Mouse (Mus musculus) large intestine, adult 2 months (tissue): ENCODE data around the gene Nmur1. TPM values are rescaled to one million over a fixed set of nuclear protein-coding genes. Genes with fewer than 3 reads are reported as not detected.
"Not testable (repeated sequence)": the region's sequence is repeated elsewhere in the genome, so short reads cannot be mapped to it uniquely, and the experiment has no call there.

ENCODE experiments used
- DNase-seq: peaks from one replicate; pipeline ENCODE4 v3.0.0-alpha.2; 2012; ENCODE audit warnings: low read depth, low spot score
- WGBS: fragments of 180-500 bp; shearing (Covaris S2); methylation state at CpG from one replicate; pipeline ENCODE4 v1.1.7; 2018; 5-methylcytosine and 5-hydroxymethylcytosine counted together
- polyA plus RNA-seq: library from polyadenylated mRNA; depleted of rRNA; stranded (reverse); fragments of >200 nt; gene quantifications from 2 replicates; pipeline ENCODE4 v1.2.3, GENCODE M21; 2012; rRNA removed

The Nmur1 gene
- 4.4 and 7.5 TPM in 2 replicates for polyA plus RNA-seq

DNA sequence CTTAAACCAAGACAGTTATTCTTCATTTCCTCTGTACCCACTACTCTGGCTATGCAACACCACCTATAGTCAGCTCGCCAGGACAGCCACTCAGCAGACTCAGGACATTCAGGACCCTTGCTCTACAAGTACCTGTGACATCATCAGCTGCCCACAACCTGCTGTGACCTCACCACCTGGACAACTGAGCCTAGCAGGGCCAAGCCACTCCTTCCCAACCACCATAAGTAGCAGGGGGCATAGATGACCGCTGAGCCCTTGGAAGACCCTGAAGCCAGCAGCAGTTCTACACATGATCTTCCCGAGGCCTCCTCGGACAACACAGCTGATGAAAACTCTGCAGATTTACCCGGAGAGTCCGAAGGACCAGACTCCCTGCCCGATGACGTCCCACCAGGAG lies at the start of gene Nmur1, which contains the start of gene Tex44:
Nmur1 (minus strand) TSS at position 101 of the 400 bp plus-strand sequence.
Tex44 (plus strand) TSS at position 202 of the 400 bp plus-strand sequence.
- no peak for DNase-seq
- WGBS = 94% methylated on average over 8 of the region's 8 CpGs

DNA sequence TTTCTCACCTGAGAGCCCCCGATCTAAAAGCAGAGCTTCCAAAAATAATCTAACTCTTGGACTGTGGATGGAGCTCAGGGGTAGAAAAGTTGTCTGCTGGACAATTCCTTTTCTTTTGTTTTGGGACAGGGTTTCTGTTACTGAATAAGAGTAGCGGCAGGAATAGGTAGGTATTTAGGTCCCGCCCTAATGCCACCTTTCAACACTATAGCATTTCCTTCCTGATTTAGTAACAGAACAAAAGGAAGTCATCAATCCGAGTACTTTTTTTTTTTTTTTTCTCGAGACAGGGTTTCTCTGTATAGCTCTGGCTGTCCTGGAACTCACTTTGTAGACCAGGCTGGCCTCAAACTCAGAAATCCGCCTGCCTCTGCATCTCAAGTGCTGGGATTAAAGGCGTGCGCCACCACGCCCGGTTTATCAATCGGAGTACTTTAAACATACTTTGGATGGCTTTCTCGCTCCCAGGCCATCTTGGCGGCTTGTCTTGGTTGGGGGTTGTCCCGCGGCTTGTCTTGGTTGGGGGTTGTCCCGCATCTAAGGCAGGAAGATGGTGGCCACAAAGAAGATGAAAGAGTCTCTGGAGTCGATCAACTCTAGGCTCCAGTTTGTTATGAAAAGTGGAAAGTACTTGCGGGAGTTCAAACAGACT lies 47.2 kb upstream of the Nmur1 start:
- 78% methylated on average over 18 of the region's 18 CpGs for WGBS
- no peak for DNase-seq

DNA sequence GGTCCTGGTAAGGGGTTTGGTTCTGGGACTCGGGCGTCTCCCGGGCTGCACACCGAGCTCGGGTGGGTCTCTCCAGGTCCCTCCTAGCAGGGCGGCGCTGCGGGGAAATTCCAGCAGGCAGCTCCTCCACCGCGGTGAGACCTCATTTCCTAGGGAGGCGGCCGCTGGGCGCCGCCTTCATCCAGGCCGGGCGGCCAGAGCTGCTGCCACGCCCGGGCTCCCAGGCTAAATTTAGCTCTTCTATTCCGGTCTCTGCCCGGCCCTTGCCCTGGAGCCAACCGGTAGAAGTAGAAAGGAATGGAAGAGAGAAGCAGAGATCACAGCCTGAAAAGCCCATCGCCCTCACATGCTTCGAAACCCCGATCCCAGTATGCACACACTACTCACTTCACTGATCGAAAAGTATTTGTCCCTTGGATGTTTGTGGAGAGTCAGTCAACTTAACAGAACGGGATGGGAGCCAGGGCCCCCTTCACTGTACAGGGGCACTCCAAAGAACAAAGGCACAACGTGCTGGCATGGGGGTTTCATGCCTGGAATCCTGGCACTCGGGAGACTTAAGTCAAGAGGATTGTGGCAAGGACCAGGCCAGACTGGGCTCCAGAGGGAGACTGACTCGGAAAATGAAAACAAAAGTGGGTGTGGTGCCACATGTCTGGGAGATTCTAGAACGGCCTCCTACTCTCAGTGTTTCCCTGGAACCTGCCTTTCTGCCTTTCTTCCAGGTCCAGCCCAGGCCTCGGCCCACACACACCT lies 46.3 kb upstream of the Nmur1 start:
- WGBS = 3% methylated on average over 31 of the region's 31 CpGs
- DNase-seq = peak; percentile 78

DNA sequence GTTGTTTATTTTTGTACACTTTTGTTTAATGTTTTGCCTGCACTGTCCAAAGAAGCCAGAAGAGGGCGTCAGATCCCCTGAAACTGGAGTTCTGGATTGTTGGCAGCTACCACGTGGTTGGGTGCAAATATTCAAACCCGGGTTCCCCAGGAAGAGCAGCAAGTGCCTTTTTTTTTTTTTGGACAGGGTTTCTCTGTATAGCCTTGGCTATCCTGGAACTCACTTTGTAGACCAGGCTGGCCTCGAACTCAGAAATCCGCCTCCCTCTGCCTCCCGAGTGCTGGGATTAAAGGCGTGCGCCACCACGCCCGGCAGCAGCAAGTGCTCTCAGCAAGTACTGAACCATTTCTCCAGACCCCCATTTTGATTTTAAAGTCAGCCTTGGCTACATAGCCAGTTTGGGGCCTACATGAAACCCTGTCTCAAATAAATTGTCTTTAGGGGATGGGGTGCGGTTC lies 45.5 kb upstream of the Nmur1 start:
- DNase-seq = not testable (repeated sequence)
- 52% methylated on average over 11 of the region's 11 CpGs for WGBS

DNA sequence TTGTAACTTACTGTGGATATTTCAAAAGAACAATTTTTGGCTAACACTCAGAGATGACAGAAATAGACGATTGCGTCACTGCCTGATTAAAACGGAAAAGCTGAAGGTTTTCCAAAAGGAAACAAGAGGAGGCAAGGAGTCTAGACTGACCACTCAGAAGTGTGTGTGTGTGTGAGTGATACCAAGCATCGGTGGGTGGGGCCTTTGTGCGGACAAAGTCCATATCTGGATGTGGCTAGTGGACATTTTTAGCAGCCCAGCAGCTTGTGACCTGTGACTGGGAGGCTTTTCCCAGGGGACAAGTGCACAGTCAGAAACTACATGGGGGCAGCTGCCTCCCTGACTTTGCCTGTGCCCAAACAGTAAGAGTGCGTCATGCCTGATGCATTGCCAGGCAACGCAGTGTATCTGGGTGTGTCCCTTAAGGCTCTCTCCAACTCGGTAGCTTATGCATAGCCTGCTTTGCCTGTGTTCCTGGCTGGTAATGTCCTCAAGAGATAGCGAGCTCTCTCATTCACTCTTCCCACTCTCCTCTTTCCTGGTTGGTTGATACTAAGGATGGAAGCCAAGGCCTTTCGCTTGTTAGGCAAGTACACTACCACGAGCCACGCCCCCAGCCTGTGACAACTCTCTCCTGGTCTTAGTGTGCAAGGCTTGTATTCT lies 44.6 kb upstream of the Nmur1 start:
- WGBS = 7% methylated on average over 12 of the region's 12 CpGs
- DNase-seq = peak; percentile 59

DNA sequence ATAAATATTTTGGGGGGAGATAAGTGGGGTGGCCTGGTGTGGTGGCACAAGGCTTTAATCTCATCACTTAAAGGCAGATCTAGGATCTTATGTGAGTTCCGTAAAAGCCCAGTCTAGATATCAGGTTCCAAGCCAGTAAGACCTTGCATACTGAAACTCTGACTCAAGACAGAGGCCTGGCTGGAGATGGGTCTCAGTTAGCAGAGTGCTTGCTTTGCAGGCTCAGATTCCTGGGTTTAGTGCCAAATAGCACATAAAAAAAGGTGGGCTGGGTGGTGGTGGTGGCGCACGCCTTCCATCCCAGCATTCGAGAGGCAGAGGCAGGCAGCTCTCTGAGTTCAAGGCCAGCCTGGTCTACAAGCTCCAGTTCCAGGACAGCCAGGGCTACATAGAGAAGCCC lies 43.8 kb upstream of the Nmur1 start:
- DNase-seq = no peak
- 86% methylated on average over 4 of the region's 4 CpGs for WGBS

DNA sequence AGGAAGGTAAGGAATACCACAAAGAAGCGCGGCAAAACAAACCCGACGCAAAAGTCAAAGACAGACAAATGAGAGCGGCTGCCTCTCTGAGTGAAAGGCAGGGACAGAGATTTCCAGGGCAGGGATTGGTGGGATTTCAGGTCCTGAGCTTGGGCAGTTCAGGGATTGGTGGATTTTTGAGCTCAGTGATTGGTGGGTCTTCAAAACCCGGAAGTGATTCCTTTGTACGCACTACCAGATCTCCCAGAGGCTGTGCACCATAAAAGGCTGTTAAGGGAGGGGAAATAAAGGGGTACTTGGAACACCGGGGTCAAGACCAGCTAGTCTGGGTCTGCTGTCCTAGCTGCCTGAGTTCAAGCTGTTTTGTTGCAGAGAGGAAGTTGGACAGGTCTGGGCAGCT lies 41.4 kb upstream of the Nmur1 start:
- DNase-seq = no peak
- 86% methylated on average over 8 of the region's 8 CpGs for WGBS

DNA sequence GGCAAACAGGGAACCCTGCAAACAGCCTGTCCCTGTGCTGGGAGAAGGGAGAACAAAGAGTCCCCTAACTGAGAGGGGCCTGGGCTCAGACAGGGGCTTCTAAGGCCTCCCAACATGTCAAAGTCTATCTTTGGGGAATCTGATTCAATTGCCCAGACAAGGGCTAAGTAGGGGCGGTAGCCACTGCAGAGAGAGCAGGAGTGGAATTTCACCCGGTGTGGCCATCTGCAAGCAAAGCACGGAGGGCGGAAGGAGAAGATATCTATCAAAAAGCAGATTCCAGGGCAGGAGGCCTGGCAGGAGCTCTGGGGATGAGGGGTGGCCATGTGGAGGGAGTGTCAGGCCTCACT lies 38.8 kb upstream of the Nmur1 start:
- 76% methylated on average over 4 of the region's 4 CpGs for WGBS
- no peak for DNase-seq

DNA sequence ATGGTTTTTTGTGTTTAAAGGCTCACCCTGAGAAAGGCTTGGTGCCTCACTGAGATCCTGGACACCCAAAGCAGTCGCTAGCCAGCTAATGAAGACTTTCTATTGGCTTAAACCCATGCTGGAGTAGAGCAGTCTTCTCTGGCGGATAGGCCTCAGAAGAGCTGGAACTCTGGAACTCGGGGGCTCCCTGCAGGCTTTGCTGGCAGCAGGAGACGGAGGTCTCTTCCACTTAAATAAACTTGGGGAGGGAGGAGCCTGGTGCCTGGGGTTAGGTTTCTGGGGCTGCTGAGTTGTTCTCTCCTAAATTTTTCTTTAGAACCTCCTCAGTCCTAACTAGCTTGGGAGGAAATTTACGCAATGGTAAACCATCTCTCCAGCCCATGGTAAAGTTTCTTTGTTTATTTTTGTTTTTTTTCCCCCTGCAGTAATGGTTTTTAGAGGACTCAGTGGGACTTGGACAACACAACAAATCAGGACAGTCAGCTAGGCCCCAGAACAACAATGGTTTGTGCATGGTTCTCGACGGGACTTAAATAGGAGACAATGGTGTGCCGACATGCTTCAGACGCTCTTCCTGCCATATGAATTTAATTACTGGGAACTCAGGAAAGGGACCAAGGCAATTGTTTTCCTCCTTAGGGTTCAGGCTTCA lies 38.3 kb upstream of the Nmur1 start:
- DNase-seq = no peak
- WGBS = 74% methylated on average over 9 of the region's 9 CpGs

DNA sequence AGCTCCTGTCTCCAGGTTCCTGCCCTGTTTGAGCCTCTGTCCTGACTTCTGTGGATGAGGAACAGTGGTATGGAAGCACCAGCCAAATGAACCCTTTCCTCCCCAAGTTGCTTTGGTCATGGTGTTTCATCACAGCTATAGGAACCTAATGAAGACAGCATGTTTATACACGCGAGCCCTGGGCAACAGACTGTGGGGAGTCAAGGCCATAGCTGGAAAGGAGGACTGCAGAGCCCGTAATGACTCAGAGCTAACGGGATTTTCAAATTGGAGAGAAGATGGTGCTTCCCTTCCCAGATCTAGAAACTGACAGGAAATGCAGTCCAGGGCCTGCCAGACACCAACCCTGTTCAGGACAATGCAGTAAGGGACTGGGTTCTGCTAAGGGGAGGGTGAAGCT lies 33.3 kb upstream of the Nmur1 start:
- WGBS = 78% methylated on average over 4 of the region's 4 CpGs
- DNase-seq = no peak

DNA sequence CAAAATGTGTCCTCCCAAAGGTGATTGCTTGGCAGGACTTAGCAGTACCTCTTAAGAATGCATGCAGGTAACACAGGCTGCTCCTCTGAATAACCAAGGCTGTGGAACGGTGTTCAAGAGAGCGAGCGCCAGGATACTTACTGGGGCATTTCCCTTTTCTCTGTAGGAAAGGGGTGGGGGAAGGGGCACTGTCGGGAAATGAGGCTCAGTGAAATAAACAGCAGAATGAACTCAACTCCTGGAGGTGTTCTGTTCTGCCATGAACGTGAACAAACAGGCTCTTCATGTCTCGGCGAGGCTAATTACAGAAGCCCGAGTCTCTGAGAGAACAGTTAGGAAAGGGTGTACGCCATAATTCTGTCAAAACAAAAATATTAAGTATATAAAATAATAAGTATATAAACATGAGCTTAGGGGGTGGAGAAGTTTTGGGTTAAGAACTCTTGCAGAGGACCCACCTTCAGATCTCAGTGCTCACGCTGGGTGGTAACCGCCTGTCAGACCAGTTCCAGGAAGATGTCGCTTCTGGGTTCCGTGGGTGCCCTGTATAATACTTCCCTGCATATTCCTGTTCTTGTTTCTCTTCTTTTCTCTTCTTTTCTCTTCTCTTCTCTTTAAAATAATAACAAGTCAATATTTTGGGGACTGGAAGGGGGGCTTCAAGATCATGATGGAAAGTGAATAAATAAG lies 31.0 kb upstream of the Nmur1 start:
- no peak for DNase-seq
- WGBS = 59% methylated on average over 13 of the region's 13 CpGs

DNA sequence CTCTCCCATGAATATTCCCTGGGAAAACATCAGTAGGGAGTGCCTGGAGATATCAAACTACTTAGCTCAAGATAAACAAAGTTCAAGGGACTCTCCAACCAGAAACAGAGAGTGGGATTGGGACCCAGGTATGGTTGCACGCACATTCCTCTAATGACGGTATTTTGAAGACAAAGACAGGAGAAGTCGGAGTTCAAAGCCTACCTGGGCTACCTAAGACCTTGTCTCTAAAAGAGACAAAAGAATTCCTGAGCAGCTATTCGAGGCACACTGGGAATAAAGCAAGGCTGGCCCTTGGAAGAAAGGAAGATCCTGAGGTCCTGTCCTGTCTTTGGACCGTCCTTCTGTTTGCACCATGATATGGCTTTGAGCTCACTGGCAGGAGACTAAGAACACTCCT lies 26.7 kb upstream of the Nmur1 start:
- WGBS = 79% methylated on average over 5 of the region's 5 CpGs
- DNase-seq = no peak

DNA sequence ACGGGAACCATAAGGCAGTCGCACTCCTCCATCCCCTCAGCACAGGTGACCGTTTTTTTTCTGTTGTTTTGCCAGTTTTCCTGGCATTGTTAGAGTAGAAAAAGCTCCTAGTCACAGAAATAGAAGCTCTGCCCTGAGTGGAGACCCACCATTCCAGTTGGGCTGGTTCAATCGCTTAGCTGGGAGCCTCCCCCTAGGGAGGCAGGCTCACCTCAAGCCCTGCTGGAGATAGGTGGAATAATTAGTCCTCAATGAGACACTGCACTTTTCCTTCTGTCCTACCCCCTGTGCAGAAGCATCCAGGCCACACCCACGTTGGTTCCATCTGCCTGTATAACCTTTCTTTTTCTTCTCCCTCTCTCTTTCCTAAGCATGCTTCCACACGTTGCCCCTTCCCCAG lies 23.9 kb upstream of the Nmur1 start:
- WGBS = 32% methylated on average over 6 of the region's 6 CpGs
- no peak for DNase-seq

DNA sequence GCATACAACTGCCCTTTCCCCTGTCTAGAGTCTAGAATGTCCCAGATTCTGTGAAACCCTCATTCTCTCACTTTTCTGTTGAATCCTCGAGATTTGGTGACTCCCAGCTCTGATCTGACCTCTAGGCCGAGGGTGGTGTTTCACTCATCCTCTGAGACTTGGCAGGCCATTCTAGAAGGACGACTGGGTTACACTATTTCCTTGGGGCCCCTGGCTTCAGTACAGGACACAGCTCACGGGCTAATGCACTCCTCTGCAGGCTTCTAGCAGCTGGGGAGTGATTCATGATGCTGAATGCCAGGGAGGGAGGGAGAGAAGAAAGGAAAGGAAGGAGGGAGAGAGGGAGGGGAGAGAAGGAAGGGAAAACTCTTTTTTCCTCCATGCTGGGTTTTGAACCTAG lies 22.2 kb upstream of the Nmur1 start:
- 25% methylated on average over 4 of the region's 4 CpGs for WGBS
- DNase-seq = no peak

DNA sequence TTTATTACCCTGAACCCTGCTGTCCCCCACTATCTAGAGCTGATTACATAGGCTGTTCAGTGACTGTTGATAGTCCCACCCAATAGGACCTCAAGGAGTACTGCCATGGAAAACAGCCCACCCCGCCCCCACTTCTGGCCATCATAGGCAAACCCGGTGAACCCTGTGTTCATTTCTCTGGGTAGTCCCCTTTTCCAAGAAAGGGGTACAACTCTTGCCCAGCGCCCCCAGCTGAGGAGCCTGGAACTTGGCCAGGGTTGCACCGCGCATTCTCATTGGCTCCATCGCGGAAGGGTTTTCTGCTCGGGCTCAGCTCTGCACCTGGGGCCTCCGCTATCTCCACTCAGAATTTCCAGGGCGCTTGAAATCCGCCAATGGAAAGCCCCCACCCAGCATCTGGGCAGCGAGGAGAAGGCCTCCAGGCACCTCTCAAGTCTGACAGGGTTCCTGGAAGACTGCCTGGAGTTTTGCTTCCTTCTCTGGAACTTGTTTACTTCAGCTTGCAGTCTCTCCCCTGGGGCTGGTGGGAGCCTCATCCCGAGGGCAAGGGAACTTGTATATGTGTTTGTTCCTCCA lies 21.7 kb upstream of the Nmur1 start:
- 43% methylated on average over 13 of the region's 13 CpGs for WGBS
- DNase-seq = no peak

DNA sequence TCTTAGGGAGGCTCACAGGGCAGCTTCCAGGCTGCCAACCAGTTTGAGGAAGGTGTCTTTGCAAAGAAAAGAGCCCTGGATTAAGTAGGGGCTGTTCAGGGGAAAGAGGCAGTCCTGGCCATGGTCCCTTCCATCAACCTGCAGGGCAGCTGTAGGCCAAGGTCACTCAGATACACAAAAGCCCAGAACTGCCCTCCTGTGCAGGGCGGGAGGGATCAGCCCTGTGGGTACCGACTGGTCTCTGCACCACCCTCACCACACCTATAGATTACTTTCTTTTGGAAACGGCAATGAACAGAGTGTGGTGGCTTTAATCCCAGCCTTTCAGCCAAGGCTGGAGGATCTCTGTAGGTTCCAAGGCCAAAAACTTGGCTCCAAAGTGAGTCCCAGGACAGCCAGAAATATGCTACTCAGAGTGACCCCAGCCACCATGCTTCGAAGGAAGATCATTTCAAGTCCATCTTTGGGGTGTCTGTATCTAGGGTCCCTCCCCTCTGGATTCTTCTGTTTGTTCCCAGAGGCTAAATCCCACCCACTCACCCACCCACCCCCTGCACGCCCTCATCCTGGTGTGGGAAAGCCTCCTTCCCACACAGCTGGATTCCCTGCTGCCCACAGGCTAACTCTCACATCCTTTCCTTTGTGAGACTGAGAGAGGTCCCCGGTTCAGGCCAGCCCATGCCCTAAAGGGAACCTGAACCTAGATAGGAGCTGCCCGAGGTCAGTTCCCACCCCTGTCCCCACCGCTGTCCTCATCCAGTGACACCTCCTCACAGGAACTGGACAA lies 17.6 kb upstream of the Nmur1 start:
- WGBS = 35% methylated on average over 8 of the region's 8 CpGs
- no peak for DNase-seq

DNA sequence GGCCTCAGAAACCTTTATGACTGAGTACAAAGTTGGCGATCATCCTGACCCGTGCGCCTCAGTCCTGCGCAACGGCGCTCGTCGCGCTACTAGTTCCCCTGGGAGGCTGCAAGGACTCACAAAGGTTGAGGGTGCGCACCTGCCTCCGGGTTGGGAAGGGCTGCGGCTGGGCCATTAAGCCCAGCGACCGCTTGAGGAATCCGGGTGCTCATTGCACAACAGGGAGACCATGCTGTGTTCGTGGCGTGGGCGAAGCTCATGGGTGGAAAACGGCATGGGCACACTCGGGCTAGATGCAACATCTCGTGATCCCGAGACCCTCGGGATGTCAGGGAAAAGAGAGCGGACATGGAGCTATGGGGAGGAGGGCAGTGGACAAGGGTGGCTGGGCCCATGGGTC lies 16.8 kb upstream of the Nmur1 start:
- no peak for DNase-seq
- WGBS = 1% methylated on average over 24 of the region's 24 CpGs

DNA sequence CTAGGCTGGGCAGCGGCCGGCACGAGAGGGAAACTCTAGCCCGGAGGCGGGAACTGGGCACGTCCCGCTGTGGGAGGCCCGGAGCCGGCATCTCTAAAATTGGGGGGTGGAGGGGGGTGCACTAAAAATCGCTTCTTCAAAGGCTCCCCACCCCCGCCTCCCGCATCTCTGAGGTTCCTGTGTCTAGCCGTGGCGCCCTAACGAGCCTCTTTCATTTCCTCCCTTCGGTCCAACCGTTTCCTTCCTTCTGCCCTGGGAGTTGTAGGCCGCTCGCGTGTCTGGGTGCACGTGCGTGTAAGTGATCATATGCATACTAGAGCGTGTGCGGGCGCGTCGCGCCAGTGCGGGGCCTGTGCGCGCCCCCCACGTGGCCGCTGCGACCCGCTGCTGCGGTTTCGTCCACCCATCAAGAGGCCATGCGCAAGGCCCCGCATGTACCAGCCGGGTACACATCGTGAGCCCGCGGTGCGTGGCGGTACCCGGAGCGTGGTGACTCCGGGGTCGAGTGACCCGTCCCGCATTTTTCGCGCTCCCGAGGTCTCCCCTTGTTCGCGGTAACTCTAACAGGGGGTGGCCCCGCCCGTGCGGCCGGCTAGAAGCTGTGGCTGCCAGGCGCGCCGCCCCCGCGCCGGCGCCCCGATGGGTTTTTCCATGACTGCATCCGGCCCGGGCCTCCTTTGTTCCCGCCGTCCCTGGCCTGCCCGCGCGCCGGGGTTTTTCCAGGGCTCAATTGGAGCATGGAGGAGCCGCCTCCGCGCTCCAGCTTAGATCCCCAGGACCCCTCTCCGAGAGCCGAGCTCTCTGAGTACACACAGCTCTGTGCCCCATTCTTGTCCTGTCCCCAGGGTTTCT lies 16.2 kb upstream of the Nmur1 start:
- no peak for DNase-seq
- under 1% methylated on average over 81 of the region's 81 CpGs for WGBS
